Mouse (Mus musculus): ENCODE data around the gene Ttf2.

DNA sequence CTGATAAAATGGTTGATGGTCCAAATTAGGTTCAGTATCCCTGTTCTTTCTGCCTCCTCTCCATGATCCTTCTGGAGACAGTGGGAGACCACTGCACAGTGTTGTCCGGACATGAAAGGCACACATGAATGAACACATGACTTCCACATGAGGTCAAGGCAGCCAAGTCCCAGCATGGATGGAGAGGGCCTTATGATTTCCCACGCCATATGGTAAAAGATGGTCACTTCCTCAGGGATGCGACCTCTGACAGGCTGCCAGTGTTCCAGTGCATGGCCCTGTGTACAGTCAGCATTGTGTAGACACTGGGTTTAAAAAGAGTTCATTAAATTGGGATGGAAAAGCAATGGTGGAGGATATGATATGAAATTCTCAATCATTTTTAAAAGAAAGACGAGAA lies 31.3 kb downstream of the Ttf2 start:
- TF ChIP-seq CTCF (IDR thresholded peaks at IDR 0.05; ENCODE audit: low read depth) (no peak), EP300 (IDR thresholded peaks at IDR 0.05; ENCODE audit: low read depth) (no peak)

Data from heart, postnatal 0 days (tissue).